Mouse (Mus musculus) CD4-positive, CD25-positive, alpha-beta regulatory T cell, adult 4 months (primary cell): Measurements from ENCODE around the gene Olfr943. TPM values are rescaled to one million over a fixed set of nuclear protein-coding genes. Genes with fewer than 3 reads are reported as not detected.

Experiments used
- ATAC-seq: one replicate; pipeline ENCODE4 v1.8.0; 2017
- polyA plus RNA-seq, 2 experiments: library from polyadenylated mRNA; unstranded; fragments of 100-300 nt; shearing (Covaris generic); gene quantifications; one replicate each; pipeline ENCODE4 v1.2.1; 2017

The Olfr943 gene
- polyA plus RNA-seq = not detected

DNA sequence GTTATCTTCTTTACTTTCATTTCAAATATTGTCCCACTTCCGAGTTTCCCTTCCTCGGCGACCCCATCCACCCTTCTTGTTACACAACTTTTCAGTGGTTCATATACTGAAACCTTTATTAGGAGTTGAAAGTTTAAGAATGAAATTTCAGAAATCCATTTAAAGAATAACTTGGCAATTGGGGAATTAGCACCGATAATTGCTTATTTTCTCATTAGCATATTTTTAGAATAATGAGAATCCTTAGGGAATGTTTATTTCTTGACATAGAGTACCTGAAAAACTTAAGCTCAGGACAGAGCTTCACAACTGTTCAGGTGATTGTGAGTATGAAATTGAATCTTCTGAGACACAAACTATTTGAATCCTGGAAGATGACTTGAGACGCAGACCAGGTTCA is at the start of gene Olfr943:
Gene Olfr943, plus strand, starts transcription at position 301 of the 400 bp plus-strand sequence.
- ATAC-seq = no peak

DNA sequence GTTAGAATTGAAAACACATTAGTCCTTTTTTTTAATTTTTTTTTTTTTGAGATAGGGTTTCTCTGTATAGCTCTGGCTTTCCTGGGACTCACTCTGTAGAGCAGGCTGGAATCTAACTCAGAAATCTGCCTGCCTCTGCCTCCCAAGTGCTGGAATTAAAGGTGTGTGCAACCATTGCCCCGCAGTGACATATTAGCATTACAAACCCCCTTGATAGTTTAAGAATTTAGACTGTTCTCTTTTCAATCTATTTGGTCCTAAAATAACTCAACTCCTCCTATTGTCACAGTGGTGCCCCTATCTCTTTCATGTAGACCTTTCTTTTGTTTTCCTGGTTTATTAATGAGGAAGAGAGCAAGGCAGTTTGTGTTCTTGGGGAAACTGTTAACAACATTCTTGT is 38.8 kb upstream of the Olfr943 start:
- ATAC-seq = no peak

DNA sequence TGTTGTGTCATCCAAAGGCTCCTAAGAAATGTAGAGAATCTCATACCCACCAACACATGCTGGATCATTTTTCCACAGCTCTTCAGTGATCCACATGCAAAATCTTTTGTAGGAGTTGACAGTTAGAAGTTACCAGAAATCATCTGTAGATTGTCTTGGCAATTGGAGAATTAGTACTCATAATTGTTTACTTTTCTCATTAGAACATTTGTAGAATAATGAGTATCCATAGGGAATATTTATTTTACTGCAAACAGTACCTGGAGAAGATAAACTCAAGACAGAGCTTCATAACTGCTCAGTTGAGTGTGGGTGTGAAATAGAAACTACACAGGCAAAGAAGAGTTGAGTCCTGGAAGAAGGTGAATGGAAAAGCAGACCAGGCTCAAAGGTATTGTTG is 38.3 kb upstream of the Olfr943 start, which contains the start of gene Olfr27:
Gene Olfr27, plus strand, starts transcription at position 301 of the 400 bp plus-strand sequence.
- no peak for ATAC-seq

DNA sequence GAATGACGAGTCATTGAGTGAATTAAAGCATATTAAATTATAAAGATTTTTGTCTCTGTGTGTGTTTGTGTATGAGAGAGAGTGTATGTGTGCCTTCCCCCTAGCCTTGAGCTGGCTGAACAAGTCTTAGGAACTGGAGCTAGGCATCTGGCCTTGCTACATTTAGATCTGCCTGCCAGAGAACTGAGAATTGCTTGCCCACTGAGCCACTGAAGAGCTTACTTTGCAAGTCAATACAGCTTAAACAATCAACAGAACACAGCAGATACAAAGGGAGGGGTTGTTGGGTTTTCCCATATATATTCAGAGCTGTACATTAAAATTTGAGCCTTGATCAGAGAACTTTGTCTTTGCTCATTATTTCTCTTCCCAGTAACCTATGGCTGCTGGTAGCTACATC is 13.7 kb upstream of the Olfr943 start:
- ATAC-seq = no peak

DNA sequence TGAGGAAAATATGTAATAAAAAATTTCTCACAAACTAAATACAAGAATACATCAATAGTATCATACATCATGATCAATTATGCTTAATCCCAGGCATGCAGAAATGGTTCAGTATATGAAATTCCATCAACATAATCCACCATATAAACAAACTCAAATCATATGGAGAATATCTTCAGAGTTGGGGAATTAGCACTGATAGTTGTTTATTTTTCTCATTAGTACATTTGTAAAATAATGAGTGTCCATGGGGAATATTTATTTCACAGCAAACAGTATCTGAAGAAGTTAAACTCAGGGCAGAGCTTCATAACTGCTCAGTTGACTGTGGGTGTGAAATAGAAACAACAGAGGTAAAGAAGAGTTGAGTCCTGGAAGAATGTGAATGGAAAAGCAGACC is 35.5 kb downstream of the Olfr943 start, which contains the start of gene Olfr944:
Gene Olfr944, plus strand, starts transcription at position 301 of the 400 bp plus-strand sequence.
- no peak for ATAC-seq

Other genes with a start within 250 kb of the Olfr943 start
- not detected for gene Olfr930, start 236.5 kb upstream of the Olfr943 start, polyA plus RNA-seq
- not detected for gene Olfr933, start 194.0 kb upstream of the Olfr943 start, polyA plus RNA-seq
- not detected for gene Olfr934, start 178.0 kb upstream of the Olfr943 start, polyA plus RNA-seq
- not detected for gene Olfr935, start 166.6 kb upstream of the Olfr943 start, polyA plus RNA-seq
- gene Olfr146, start 142.9 kb upstream of the Olfr943 start, polyA plus RNA-seq = not detected
- gene Olfr937, start 101.4 kb upstream of the Olfr943 start, polyA plus RNA-seq = not detected
- gene Olfr938, start 87.4 kb upstream of the Olfr943 start, polyA plus RNA-seq = not detected
- not detected for gene Olfr27, start 38.2 kb upstream of the Olfr943 start, polyA plus RNA-seq
- gene Olfr944, start 35.6 kb downstream of the Olfr943 start, polyA plus RNA-seq = not detected
- not detected for gene Olfr1537, start 83.7 kb downstream of the Olfr943 start, polyA plus RNA-seq
- gene Olfr945, start 110.5 kb downstream of the Olfr943 start, polyA plus RNA-seq = not detected
- not detected for gene Olfr948, start 159.7 kb downstream of the Olfr943 start, polyA plus RNA-seq
- gene Olfr951, start 221.1 kb downstream of the Olfr943 start, polyA plus RNA-seq = not detected